Mouse (Mus musculus) layer of hippocampus, adult 9-10 months (tissue): Measurements from ENCODE around the gene Cmtm4.
"Not testable (repeated sequence)": the region's sequence is repeated elsewhere in the genome, so short reads cannot be mapped to it uniquely, and the experiment has no call there.

Experiments
- DNase-seq: peaks from one replicate; pipeline ENCODE4 v3.0.0; 2022; ENCODE audit warnings: low spot score

Gene Cmtm4

DNA sequence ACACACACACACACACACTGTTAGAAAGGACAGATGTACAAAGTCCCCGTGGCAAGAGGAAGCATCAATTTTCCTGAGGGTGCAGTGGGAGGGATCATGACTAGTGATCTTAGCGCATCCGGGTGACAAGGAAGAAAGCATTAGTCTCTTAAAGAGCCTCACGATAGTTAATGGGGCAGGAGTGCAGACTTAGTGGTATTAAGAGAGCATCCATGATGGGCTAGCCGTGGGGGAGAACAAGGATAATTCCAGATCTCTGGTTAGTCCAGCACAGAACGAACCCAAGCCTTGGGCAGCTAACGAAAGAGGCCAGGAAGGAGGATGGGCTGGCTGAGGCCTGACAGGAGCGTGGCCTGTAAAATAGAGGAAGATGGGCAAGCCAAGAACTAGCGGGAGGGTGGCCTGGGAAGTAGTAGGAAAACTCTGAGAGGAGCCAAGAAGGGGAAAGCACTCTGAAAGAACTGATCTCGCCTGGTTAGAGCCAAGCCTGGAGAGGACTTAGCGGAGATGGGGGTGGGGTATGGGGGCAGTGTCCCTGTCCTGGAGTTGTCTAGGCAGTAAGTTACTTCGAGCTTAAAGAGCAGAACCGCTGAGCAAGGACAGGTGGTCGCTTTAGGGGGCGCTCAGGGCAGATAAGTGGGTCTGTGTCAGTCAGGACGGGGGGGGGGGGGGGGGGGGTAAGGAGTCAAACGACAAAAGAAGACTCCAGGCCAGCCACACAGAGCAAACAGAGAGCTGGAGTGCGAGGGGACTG, 56.2 kb downstream of the Cmtm4 start, which contains the start of gene Cmtm3:
Gene Cmtm3 (plus strand): TSS at position 182 of the 754 bp plus-strand sequence.
- DNase-seq: no peak

DNA sequence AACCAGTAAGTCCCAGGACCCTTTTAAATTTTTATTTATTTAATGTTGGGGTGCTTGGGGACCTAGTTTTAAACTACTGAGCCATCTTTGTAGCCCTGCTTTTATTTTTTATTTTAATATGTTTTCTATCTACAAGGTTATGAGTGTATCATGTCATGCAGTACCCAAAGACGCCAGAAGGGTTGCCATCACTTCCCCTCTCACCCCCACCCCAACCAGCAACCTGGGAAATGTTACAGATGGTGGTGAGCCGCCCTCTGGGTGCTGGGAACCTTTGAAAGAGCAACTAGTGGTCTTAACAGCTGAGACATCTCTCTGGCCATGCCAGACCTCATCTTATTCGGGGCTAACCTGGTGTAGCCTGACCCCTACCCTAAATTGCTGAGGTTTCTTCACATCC, 57.7 kb downstream of the Cmtm4 start:
- no peak for DNase-seq

- DNase-seq: no peak
Measured at GRCm38 (mm10) chr8:104336806-104337205, 58.8 kb downstream of the Cmtm4 start.

DNA sequence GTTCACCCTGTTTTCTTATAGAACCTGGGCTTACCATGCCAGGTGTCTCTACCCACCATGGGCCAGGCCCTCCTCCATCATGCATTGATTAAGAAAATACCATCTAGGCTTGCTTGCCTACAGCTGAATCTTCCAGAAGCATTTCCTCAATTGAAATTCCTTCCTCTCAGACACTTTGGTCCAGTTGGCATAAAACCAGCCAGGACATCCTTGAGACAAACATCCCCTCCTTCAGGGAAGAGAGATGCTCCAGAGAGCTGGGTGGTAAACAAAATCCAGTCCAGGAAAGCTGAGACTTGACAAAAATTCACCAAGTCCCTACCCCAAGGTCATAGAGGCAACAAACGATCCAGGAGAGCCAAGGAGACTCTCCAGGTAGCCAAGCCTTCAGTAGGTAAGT, 61.4 kb downstream of the Cmtm4 start:
- DNase-seq: no peak

DNA sequence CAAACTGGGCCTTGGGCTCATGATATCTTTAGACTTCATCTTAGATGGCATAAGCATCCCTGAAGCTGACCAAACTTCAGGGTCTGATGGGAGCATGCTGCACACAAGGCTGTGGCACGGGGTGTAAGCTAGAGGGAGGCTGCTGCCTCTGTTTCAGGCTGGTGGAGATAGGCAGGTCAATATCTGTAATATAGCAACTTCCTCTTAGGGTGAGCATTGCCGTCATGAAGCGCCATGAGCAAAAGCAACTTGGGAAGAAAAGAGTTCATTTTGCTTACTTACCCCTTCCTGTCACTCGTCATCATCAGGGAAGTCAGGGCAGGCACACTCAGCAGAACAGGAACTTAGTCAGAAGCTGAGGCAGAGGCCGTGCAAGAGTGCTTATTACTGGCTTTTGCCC, 61.8 kb downstream of the Cmtm4 start:
- no peak for DNase-seq

DNA sequence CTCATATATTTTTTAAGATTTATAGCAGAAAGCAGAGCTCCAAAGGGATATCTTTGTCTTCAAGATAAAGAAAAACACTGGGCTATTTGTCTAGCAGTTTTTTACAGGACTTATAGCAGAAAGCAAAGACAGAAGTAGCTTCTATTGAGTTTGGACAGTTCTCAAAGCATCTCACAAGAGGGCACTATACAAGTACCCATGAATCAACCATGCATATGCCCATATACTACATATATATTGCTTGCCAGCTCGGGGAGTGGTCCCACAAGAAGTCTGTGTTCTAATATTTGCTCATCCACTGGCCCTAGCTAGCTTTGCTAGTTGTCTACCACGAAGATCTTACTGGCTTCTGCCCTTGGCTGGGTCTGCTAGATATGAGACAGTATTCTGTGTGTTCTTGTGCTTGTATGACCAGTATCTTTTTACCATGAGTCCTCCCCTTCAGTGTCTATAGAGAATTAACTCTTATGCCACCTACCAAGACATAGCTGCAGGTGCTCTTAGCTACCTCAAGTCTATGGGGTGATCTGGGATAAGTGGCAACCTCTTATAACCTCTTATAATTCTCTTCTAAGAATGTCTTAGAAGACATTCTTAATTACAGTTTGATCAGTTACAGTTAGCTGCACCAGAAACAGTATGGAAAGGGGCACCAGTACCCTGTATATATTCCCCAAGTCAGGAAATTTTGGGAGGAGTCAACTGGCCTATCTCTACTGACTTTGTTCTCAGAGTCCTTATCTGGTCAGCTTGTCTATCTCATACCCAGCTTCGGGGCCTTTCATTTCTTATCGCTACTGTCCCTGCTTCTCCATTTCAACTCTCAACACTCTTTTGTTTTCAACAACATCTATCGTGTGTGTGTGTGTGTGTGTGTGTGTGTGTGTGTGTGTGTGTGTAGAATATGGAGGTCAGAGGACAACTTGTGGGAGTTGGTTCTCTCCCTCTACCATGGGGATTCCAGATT, 62.7 kb downstream of the Cmtm4 start:
- DNase-seq: no peak

DNA sequence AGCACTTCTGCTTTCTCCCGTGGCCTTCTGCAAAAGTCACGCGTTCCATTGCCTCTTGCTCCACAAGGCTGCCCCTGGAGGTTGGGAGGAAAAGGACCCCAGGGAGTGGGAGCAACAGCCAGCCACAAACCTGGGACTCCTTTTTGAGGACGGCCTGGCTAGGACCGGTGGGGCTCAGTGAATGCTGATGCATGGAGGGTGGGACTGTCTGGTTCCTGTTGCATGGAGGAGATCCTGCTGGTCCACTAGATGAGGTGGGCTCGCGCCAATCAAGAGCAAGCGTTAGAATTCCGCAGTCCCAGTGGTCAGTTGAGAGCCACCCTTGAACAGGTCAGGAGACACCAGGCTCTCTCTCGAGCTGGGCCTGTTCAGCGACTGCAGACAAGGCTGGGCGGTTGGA, 73.7 kb downstream of the Cmtm4 start, which contains the start of gene Cmtm2b:
Gene Cmtm2b (plus strand): TSS at position 301 of the 400 bp plus-strand sequence.
- not testable (repeated sequence) for DNase-seq

- not testable (repeated sequence) for DNase-seq
Measured at GRCm38 (mm10) chr8:104321267-104321666, 74.3 kb downstream of the Cmtm4 start, which contains the start of gene Gm11020. TSS of gene Gm11020 (plus strand) at chr8:104321567.

DNA sequence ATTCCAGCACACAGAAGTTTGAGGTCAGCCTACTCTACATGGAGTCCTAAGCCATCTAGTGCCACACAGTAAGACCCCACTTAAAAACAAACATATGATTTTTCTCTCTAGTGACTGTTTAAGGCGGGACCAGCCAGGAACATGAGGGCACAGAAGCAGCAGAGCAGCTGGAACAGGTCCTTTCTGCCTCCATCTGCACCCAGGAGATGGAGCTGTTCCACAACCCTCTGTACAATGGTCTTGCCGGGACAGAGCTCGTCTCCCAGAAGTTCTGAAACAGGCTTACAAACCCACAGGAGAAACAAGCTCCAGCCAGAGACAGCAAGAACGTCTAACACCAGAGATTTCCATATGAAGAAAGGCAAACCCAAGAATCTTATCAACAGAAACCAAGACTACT, 82.3 kb downstream of the Cmtm4 start:
- DNase-seq: no peak

GRCm38 (mm10) chr8:104312023-104312422, 83.6 kb downstream of the Cmtm4 start:
- DNase-seq: not testable (repeated sequence)

GRCm38 (mm10) chr8:104309441-104310155, 86.0 kb downstream of the Cmtm4 start, which contains the start of the genes Gm45711 and Cmtm1:
TSS of gene Gm45711 (minus strand) at chr8:104310081.
TSS of gene Cmtm1 (minus strand) at chr8:104310145.
- DNase-seq: not testable (repeated sequence)

GRCm38 (mm10) chr8:104308341-104308740, 87.3 kb downstream of the Cmtm4 start:
- not testable (repeated sequence) for DNase-seq

DNA sequence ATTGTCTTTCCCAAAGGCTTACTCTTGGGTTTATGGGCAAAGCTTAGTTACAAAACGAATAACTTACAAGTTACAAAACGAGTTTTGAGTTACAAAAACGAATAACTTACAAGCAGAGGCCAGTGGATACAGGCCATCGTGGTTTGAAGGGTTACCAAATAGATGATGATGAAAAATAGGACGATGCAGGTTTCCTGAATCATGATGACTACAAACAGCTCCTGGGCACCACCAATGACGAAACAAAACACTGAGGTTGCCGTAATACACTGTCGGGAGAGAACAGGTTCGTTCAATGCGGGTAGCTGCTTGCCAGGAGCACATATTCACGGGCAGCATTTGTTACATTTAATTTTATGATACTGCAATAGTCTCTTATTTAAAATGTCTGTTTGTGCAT, 90.6 kb downstream of the Cmtm4 start:
- DNase-seq: no peak

- not testable (repeated sequence) for DNase-seq
Measured at GRCm38 (mm10) chr8:104302536-104302935, 93.1 kb downstream of the Cmtm4 start.

- not testable (repeated sequence) for DNase-seq
Measured at GRCm38 (mm10) chr8:104301577-104301976, 94.0 kb downstream of the Cmtm4 start.
